Mouse (Mus musculus) stomach, embryonic 14.5 days (tissue): Measurements from ENCODE around the gene D1Pas1. TPM values are rescaled to one million over a fixed set of nuclear protein-coding genes. Genes with fewer than 3 reads are reported as not detected.

Source experiments
- ATAC-seq: fragments of 200-750 bp; cut with Nextera tagmentation; 2 replicates; pipeline ENCODE4 v1.8.0; 2017; ENCODE audit warnings: low read depth, moderate TSS enrichment; ENCODE audit not compliant: insufficient number of reproducible peaks, insufficient read depth, low FRiP score
- H3K27ac ChIP-seq: fragments of 300-500 bp; sonication (generic); 2 replicates; pipeline ENCODE4 v1.5.1; 2014; ENCODE audit warnings: mild to moderate bottlenecking, low read length, moderate library complexity, mixed read lengths
- H3K27me3 ChIP-seq: fragments of 300-500 bp; sonication (generic); 2 replicates; pipeline ENCODE4 v1.6.1; 2014; ENCODE audit warnings: low read length, control low read depth, mixed read lengths; ENCODE audit not compliant: control insufficient read depth, insufficient read depth
- H3K36me3 ChIP-seq: fragments of 300-500 bp; sonication (generic); 2 replicates; pipeline ENCODE4 v1.6.1; 2014; ENCODE audit warnings: mild to moderate bottlenecking, control low read depth, low read length, moderate library complexity, mixed read lengths; ENCODE audit not compliant: control insufficient read depth, insufficient read depth
- H3K4me1 ChIP-seq: fragments of 300-500 bp; sonication (generic); 2 replicates; pipeline ENCODE4 v1.6.1; 2014; ENCODE audit warnings: low read length, control low read depth, mixed read lengths; ENCODE audit not compliant: control insufficient read depth, insufficient read depth
- H3K4me2 ChIP-seq: fragments of 300-500 bp; sonication (generic); replicated peaks from 2 replicates; pipeline ENCODE4 v1.6.1; 2014; ENCODE audit warnings: low read depth, low read length, control low read depth
- H3K4me3 ChIP-seq: fragments of 300-500 bp; sonication (generic); 2 replicates; pipeline ENCODE4 v1.5.1; 2014; ENCODE audit warnings: low read depth, low read length, control low read depth
- H3K9ac ChIP-seq: fragments of 300-500 bp; sonication (generic); replicated peaks from 2 replicates; pipeline ENCODE4 v1.6.1; 2014; ENCODE audit warnings: low read depth, mild to moderate bottlenecking, control low read depth, low read length, moderate library complexity, mixed read lengths
- H3K9me3 ChIP-seq: fragments of 300-500 bp; sonication (generic); 2 replicates; pipeline ENCODE4 v1.6.1; 2016; ENCODE audit warnings: low read depth, low read length, control low read depth; ENCODE audit not compliant: control insufficient read depth
- WGBS: fragments of 180-500 bp; shearing (Covaris S2); extraction: QIAGEN DNeasy Blood & Tissue Kit; methylation state at CpG from one replicate; pipeline ENCODE4 v1.1.7; 2014; 5-methylcytosine and 5-hydroxymethylcytosine counted together
- polyA plus RNA-seq: library from polyadenylated mRNA; unstranded; fragments of >200 nt; fragmentation: Nextera tagmentation; extraction: Ambion mirVana; gene quantifications from 2 replicates; pipeline ENCODE4 v1.2.1, GENCODE M21; 2014

The D1Pas1 gene
- polyA plus RNA-seq, 1 experiment from 2014 or later: not detected

GRCm38 (mm10) chr1:187015673-187016072 is 48.5 kb downstream of the D1Pas1 start:
- no peak for ATAC-seq
- Histone ChIP-seq H3K4me3 (no peak overlapping the region), H3K9ac (no peak overlapping the region), H3K27ac (no peak overlapping the region), H3K9me3 (no peaks in the 10 kb centered on the region), H3K4me2 (no peak overlapping the region), H3K4me1 (no peaks in the 10 kb centered on the region), H3K36me3 (no peaks in the 10 kb centered on the region), H3K27me3 (no peaks in the 10 kb centered on the region)
- 65% methylated on average over 1 of the region's 1 CpGs for WGBS

- ATAC-seq: no peak
- Histone ChIP-seq H3K4me3 (no peak overlapping the region), H3K36me3 (no peaks in the 10 kb centered on the region), H3K4me2 (no peak overlapping the region), H3K9me3 (no peaks in the 10 kb centered on the region), H3K27me3 (no peaks in the 10 kb centered on the region), H3K9ac (no peak overlapping the region), H3K27ac (no peak overlapping the region), H3K4me1 (no peaks in the 10 kb centered on the region)
- 58% methylated on average over 4 of the region's 4 CpGs for WGBS
These were observed 48.9 kb downstream of the D1Pas1 start for GRCm38 (mm10) chr1:187016116-187016515.

GRCm38 (mm10) chr1:187020011-187020410 is 52.8 kb downstream of the D1Pas1 start:
- no peak overlapping the region for H3K27ac ChIP-seq
- no peak overlapping the region for H3K4me3 ChIP-seq
- H3K36me3 ChIP-seq: no peaks in the 10 kb centered on the region
- no peak overlapping the region for H3K9ac ChIP-seq
- ATAC-seq: no peak
- no peaks in the 10 kb centered on the region for H3K27me3 ChIP-seq
- no peak overlapping the region for H3K4me2 ChIP-seq
- WGBS: 65% methylated on average over 7 of the region's 7 CpGs
- H3K9me3 ChIP-seq: no peaks in the 10 kb centered on the region
- no peaks in the 10 kb centered on the region for H3K4me1 ChIP-seq

Other genes with a start within 250 kb of the D1Pas1 start
- gene Rrp15, start 218.1 kb upstream of the D1Pas1 start, polyA plus RNA-seq: 62.9 and 66.1 TPM in 2 replicates
- gene Spata17, start 248.0 kb downstream of the D1Pas1 start, polyA plus RNA-seq: 0.61 and 0.84 TPM in 2 replicates
- gene Gpatch2, start 248.1 kb downstream of the D1Pas1 start, polyA plus RNA-seq: 22.7 and 23.5 TPM in 2 replicates